Mouse (Mus musculus): ENCODE data around the gene Ephx4. TPM values are rescaled to one million over a fixed set of nuclear protein-coding genes. Genes with fewer than 3 reads are reported as not detected.

Ephx4 gene
- not detected for total RNA-seq (2023)

DNA sequence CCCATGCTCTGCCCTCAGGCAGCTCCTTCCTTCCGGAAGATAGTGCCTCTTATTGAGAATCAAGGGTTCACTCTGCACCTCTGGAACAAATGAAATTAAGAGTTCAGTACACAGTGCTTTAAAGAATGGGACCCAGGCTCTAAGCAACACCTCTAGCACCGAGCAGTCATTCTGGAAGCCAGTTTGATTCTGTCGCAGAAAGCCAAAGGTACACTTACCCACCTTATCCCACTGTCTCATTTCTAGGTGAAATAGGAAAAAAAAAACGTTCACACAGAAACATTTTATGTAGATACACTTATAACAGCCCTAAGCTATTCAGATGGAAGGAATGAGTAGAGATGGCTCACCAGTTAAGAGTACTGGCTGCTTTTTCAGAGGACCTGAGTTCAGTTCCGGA, at the start of gene Ephx4:
Ephx4 (plus strand) TSS at position 301 of the 400 bp plus-strand sequence.

GRCm38 (mm10) chr5:107431249-107431648, 28.7 kb downstream of the Ephx4 start, which contains the start of gene Lpcat2b:
Gene Lpcat2b, plus strand, starts transcription at chr5:107431549.

DNA sequence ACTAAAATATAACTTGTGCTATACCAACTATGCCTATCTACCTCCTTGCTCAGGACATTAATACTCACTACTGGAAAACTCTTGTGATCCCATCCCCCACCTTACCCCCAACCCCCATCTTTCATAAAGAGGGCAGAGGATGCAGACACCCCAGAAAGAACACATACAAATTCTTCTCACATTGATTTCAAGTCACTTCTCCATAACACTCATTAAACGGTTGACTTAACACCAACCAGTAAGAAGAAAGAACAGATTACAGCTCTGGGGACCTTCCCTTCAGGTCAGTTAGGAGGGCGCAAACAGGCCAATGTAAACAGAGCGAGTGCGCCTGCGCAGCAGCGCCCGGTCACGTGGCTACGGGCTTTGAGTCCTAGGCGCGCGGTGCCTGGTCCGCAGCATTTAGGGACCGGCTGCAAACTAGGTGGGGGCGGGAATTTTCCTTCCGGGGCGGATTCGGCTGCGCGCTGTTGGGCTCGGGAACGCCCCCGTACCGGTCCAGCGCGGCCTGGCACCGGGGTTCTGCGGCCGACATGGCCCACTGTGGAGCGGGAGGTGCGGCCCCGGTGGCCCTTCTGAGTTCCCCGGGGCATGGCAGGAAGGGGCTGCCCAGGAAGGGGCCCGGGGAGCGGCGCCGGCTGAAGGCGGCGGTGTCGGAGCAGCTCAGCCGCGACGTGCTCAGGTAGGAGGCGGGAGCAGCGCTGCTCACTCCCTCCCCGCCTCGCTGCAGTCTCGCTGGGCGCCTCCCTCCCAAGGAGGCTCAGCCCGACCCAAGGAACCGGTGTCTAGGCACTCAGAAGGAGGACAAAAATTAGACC, 35.1 kb downstream of the Ephx4 start, which contains the start of gene Btbd8:
Btbd8 (plus strand) TSS at position 534 of the 818 bp plus-strand sequence.

Other genes with a start within 250 kb of the Ephx4 start
- gene Tgfbr3, start 113.1 kb upstream of the Ephx4 start, total RNA-seq (2023): 1 to 10 TPM in 1 of 2 experiments, under 1 TPM in 1; 0.84 to 4.3 TPM
- under 1 TPM in 1 of 2 experiments, not detected in 1; 0.22 TPM for gene Brdt, start 71.6 kb upstream of the Ephx4 start, total RNA-seq (2023)
- not detected for gene Lpcat2b, start 28.8 kb downstream of the Ephx4 start, total RNA-seq (2023)
- 1 to 10 TPM; 3.2 to 5.1 TPM for gene Btbd8, start 35.3 kb downstream of the Ephx4 start, total RNA-seq (2023)
- under 1 TPM in 1 of 2 experiments, not detected in 1; 0.13 TPM for gene Gm42669, start 104.9 kb downstream of the Ephx4 start, total RNA-seq (2023)
- not detected for gene 1700028K03Rik, start 132.0 kb downstream of the Ephx4 start, total RNA-seq (2023)
- 10 to 100 TPM in 1 of 2 experiments, 1 to 10 TPM in 1; 7.4 to 10.2 TPM for gene Rpap2, start 194.6 kb downstream of the Ephx4 start, total RNA-seq (2023)
- gene Glmn, start 195.2 kb downstream of the Ephx4 start, total RNA-seq (2023): 1 to 10 TPM; 1.8 to 3.2 TPM

Data from neutrophil, adult 59 days (primary cell).